Mouse (Mus musculus) thymus, adult 2 months (tissue): ENCODE data around the gene 4930572O03Rik.
"Not testable (repeated sequence)": the region's sequence is repeated elsewhere in the genome, so short reads cannot be mapped to it uniquely, and the experiment has no call there.

Experiments
- CTCF ChIP-seq: fragments of 200-500 bp; IDR thresholded peaks from 2 replicates; pipeline ENCODE4 v1.5.1; 2012; ENCODE audit warnings: mild to moderate bottlenecking, control low read depth, low read length, moderate library complexity, borderline replicate concordance; ENCODE audit not compliant: control insufficient read depth, poor library complexity, insufficient read depth; ENCODE audit errors: extremely low read depth
- POLR2A ChIP-seq: fragments of 200-500 bp; IDR thresholded peaks from 2 replicates; pipeline ENCODE4 v1.6.1; 2012; ENCODE audit warnings: mild to moderate bottlenecking, low read length, control low read depth, moderate library complexity; ENCODE audit not compliant: control insufficient read depth, poor library complexity, insufficient read depth; ENCODE audit errors: extremely low read depth

GRCm38 (mm10) chr5:15602424-15602947 lies 54.4 kb downstream of the 4930572O03Rik start:
- not testable (repeated sequence) for TF ChIP-seq CTCF, POLR2A
